Mouse (Mus musculus): Measurements from ENCODE around the gene Dusp13. TPM values are rescaled to one million over a fixed set of nuclear protein-coding genes. Genes with fewer than 3 reads are reported as not detected.

Dusp13 gene
- total RNA-seq, 4 experiments from 2014 or later = 0.46 TPM; not detected in 3

GRCm38 (mm10) chr14:21747436-21748141 lies 3.4 kb downstream of the Dusp13 start:
- DNase-seq (ENCODE audit: low spot score in 2 of 2) = no peak

DNA sequence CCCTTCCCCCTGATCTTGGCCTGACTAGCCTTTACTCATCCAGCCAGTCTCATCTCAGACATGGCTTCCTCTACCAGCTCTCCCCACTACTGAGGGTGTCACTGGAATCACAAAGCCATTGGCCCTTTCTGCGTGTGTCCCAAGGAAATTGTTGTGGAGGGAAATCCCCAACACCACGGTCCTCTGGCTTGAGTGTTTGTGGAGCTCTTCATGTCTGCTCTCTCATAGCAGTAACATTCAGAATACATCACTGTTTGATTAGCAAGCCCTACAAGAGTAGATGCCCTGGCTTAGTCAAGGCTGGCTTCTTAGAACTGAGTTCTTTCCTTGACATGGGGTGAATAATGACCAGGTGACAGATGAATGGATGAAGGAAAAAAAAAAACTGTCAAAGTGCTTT lies 4.1 kb downstream of the Dusp13 start:
- no peak for DNase-seq (ENCODE audit: low spot score in 2 of 2)

DNA sequence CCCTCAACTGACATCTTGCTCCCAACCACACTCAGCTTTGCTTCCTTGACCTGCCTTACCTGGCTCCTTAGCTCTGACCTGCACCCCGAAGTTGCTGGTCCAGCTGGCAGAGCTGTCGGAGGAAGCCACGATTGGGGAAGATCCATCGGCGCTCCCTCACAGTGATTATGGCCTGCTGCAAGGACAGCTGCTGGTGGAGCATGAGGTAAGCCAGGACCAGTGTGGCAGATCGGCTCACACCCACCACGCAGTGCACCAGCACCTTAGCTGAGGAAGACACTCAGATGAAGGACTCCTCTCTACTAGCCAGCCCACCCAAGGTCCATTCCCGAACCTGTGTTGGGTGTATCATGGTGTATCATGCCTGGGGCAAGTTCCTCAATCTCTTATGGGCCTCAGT lies 4.7 kb downstream of the Dusp13 start:
- no peak for DNase-seq (ENCODE audit: low spot score in 2 of 2)

DNA sequence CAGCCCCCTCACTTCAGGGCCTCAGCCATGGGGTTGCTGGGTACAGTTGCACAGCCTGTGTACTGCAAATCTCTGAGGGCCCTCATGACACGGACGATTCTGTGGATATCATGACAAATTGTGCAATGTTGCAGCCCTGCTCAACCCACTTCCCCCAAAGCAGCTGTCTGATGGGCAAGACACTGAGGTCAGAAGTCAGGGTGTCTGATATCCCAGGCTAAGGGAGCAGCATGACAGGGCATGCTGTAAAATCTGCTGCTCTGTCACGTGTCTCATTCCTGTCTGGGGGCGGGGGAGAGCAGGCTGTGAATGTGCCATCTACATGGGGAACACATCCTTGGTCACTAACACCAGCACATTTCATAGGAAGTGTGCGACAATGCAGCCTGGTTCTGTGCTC lies 5.8 kb downstream of the Dusp13 start:
- no peak for DNase-seq (ENCODE audit: low spot score in 2 of 2)

DNA sequence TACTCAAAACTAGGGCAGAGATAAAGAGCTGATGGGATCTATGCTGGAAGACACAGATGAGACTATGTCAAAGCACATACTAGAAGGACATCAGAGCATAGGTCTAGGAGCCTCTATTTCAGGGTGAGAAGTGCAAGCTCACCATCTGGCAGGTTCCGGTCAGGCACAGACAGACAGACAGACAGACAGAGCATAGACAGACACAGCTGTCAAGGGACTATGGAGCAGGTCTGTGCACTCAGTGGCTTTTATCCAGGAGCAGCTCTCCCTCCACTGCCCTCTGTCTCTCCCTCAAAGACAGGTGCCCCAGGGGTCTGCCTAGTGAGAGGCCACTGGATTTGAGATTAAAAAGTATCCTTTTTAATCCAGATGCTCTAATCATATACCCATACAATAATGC lies 6.8 kb downstream of the Dusp13 start:
- DNase-seq (ENCODE audit: low spot score in 2 of 2) = no peak

DNA sequence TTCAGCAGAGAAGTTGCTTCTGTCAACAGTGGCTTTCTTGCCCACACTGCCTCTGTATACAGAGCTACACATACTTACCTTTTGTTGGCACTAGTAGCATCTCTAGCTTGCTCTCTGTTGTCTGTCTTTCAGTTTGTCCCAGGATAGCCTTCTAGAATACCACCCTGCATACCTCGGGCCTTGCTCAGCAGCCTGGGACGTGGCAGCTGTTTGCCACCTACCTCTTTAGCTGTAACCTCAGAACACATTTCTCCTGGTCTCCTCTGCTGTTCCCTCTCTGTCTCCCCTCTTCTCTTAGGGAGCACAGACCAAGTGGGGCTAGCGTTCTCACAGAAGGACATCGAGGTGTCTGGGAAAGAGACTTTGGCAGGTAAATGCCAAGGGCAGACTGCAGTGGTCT lies 8.5 kb downstream of the Dusp13 start:
- DNase-seq (ENCODE audit: low spot score in 2 of 2) = no peak

- peak in 1 of 2 experiments; percentile 85 for DNase-seq (ENCODE audit: low spot score in 2 of 2)
Measured at GRCm38 (mm10) chr14:21741786-21742185, 9.2 kb downstream of the Dusp13 start.

DNA sequence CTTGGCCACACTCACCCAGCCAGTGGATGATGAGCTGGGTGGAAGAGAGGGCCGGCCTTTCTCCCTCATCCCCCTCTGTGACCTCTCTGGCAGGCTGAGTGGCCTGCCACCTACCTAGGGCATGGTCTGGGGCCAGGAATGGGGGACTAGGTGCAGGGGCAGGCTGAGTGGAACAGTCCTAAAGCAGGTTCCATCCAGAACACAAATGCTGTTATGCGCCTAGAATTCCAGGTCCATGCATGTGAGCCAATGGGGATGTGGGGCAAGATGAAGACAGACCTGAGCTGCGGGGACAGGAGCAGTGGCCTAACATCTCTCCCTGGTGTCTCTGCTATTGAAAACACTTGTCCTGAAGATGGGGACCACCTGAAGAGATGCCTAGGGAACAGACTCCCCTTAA lies 9.7 kb downstream of the Dusp13 start:
- no peak for DNase-seq (ENCODE audit: low spot score in 2 of 2)

- no peak for DNase-seq (ENCODE audit: low spot score in 2 of 2)
Measured at GRCm38 (mm10) chr14:21740345-21740744, 10.6 kb downstream of the Dusp13 start.

- no peak for DNase-seq (ENCODE audit: low spot score in 2 of 2)
Measured at GRCm38 (mm10) chr14:21733131-21733905, 17.7 kb downstream of the Dusp13 start.

DNA sequence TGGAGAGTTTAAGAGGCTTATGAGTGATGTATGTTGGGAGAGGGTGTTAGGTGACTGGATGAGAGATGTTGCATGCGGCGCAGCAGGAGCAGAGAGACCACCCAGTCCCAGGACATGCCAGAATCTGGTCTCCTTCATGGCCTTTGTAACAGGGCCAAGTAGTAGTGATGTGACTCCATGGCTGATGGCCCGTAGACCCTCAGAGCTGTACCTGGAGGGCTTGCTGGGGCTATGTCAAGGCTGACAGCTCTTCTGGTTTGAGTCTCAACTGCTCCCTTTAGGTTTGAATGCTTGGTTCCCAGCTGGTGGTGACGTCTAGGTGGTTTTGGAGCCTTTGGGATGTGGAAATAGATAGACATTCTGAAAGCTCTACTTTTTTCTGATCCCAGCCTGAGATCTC lies 21.0 kb downstream of the Dusp13 start:
- DNase-seq (ENCODE audit: low spot score in 2 of 2) = no peak

GRCm38 (mm10) chr14:21729031-21729732 lies 21.8 kb downstream of the Dusp13 start:
- DNase-seq (ENCODE audit: low spot score in 2 of 2) = no peak

DNA sequence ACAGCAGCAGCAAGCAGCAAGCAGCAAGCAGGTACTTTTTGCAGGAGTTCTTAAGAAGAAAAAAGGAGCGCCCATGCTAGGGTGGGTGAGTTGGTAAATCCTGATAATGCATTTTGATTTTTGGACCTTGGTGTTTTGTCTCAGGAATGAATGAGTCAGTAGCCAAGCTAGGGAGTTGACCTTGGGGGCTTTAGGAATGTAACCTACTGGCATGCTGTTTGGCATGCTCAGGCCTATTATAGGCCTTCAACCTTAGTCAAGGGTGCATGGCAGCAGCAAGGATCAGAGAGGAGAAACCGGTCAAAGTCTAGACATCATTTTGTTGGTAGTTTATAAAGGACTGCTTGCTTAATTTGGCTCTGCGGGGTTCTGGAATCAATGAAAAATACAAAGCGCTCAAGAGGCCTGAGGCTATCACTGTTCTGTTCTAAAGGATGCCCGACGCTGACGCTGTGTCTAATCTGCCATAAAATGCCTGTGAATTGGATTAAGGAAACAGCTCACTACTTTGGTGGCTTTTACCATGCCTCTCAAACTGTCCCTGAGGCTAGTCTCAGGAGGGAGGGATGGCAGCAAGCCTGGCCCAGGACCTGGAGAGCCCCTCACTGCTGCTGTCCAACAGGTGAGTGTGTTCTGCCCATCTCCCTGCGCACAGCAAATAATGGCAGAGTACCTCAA lies 28.8 kb downstream of the Dusp13 start:
- DNase-seq (ENCODE audit: low spot score in 2 of 2) = no peak

GRCm38 (mm10) chr14:21720430-21721205 lies 30.4 kb downstream of the Dusp13 start:
- no peak for DNase-seq (ENCODE audit: low spot score in 2 of 2)

- no peak for DNase-seq (ENCODE audit: low spot score in 2 of 2)
Measured at GRCm38 (mm10) chr14:21719646-21720383, 31.2 kb downstream of the Dusp13 start.

DNA sequence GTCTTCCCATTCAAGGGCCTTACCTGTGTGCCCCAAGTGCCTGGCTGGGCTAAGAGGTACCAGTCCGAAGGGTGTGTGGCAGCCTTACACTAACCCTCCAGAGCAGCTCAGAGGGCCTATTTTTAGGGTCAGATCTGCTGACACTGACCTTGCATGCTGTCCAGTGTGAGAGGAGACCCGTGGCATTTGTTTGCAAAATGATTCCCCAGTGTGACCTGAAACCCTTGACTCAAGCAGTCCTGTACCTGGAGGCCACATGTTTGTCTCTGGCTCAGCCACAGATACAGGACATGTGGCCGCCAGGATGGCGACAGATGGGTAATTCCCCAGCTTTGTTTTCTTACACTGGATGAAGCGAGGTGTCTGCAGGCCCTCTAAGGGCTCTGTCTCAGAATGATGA lies 36.5 kb downstream of the Dusp13 start, which contains the start of gene Dupd1:
Dupd1 (minus strand) TSS at position 91 of the 400 bp plus-strand sequence.
- no peak for DNase-seq (ENCODE audit: low spot score in 2 of 2)

- no peak for DNase-seq (ENCODE audit: low spot score in 2 of 2)
Measured at GRCm38 (mm10) chr14:21711231-21711630, 39.8 kb downstream of the Dusp13 start.

DNA sequence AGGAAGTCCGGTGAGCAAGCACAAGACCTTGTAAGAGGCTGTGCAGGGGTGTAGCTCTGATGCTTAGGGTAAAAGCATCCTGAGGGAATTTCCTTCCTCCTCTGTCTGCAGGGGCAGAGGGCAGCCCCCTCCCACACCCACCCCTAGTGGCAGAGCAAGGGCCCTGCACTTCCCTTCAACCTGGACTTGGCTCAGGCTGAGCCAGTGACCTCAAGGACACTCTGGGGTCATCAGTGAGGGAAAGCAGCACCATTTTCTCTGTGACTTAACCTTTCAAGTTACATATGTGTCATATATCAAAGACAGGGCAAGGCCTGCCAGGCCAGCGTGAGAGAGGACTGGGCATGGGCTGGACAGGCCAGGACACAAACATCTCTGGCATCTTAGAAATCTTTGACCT lies 41.4 kb downstream of the Dusp13 start:
- no peak for DNase-seq (ENCODE audit: low spot score in 2 of 2)

- DNase-seq (ENCODE audit: low spot score in 2 of 2) = peak in 1 of 2 experiments; percentile 47
Measured at GRCm38 (mm10) chr14:21706759-21707571, 44.0 kb downstream of the Dusp13 start.
